Mouse (Mus musculus) heart, embryonic 10.5 days (tissue): ENCODE measurements at regions not wholly inside any gene's neighbourhood (a gene's known extent, or its start where the extent isn't known, plus 50 kb on each side); places are given as distances from the start of the nearest gene placed in this dataset.

Source experiments
- DNase-seq: peaks from one replicate; pipeline ENCODE4 v3.0.0-alpha.2; 2017; ENCODE audit warnings: low spot score
- H3K27ac ChIP-seq: fragments of 300-500 bp; sonication (generic); 2 replicates; pipeline ENCODE4 v1.5.1; 2016; ENCODE audit warnings: mild to moderate bottlenecking
- H3K27me3 ChIP-seq: fragments of 300-500 bp; sonication (generic); 2 replicates; pipeline ENCODE4 v1.6.1; 2016; ENCODE audit warnings: mild to moderate bottlenecking; ENCODE audit not compliant: poor library complexity, insufficient read depth, severe bottlenecking
- H3K36me3 ChIP-seq: fragments of 300-500 bp; sonication (generic); 2 replicates; pipeline ENCODE4 v1.6.1; 2016; ENCODE audit warnings: mild to moderate bottlenecking, moderate library complexity
- H3K4me1 ChIP-seq: fragments of 300-500 bp; sonication (generic); 2 replicates; pipeline ENCODE4 v1.6.1; 2016; ENCODE audit warnings: mild to moderate bottlenecking
- H3K4me3 ChIP-seq: fragments of 300-500 bp; sonication (generic); 2 replicates; pipeline ENCODE4 v1.5.1; 2016; ENCODE audit warnings: mild to moderate bottlenecking, moderate library complexity
- H3K9me3 ChIP-seq: fragments of 300-500 bp; sonication (generic); 2 replicates; pipeline ENCODE4 v1.6.1; 2016; ENCODE audit warnings: mild to moderate bottlenecking, moderate library complexity
- WGBS: fragments of 180-500 bp; shearing (Covaris S2); methylation state at CpG from one replicate; pipeline ENCODE4 v1.1.7; 2016; 5-methylcytosine and 5-hydroxymethylcytosine counted together

- Histone ChIP-seq H3K27me3 (no peaks in the 10 kb centered on the region), H3K4me1 (no peaks in the 10 kb centered on the region), H3K27ac (no peak overlapping the region), H3K4me3 (no peak overlapping the region), H3K9me3 (no peaks in the 10 kb centered on the region), H3K36me3 (no peaks in the 10 kb centered on the region)
- no peak for DNase-seq
- WGBS: 83% methylated on average over 7 of the region's 7 CpGs
These were observed 163.8 kb downstream of the 1810013L24Rik start for GRCm38 (mm10) chr16:8993521-8994250.

- H3K36me3 ChIP-seq: no peaks in the 10 kb centered on the region
- no peaks in the 10 kb centered on the region for H3K4me1 ChIP-seq
- H3K27ac ChIP-seq: no peak overlapping the region
- H3K4me3 ChIP-seq: no peak overlapping the region
- 81% methylated on average over 1 of the region's 1 CpGs for WGBS
- H3K27me3 ChIP-seq: no peaks in the 10 kb centered on the region
- DNase-seq: no peak
- H3K9me3 ChIP-seq: no peaks in the 10 kb centered on the region
These were observed 164.6 kb downstream of the 1810013L24Rik start for GRCm38 (mm10) chr16:8994521-8994920.

- WGBS: 71% methylated on average over 5 of the region's 5 CpGs
- no peak for DNase-seq
- Histone ChIP-seq H3K4me1 (no peaks in the 10 kb centered on the region), H3K4me3 (no peak overlapping the region), H3K27me3 (no peaks in the 10 kb centered on the region), H3K9me3 (no peaks in the 10 kb centered on the region), H3K36me3 (no peaks in the 10 kb centered on the region), H3K27ac (no peak overlapping the region)
These were observed 167.3 kb downstream of the 1810013L24Rik start for GRCm38 (mm10) chr16:8997250-8997649.

GRCm38 (mm10) chr16:9004012-9004411 lies 174.1 kb downstream of the 1810013L24Rik start:
- no peaks in the 10 kb centered on the region for H3K27me3 ChIP-seq
- no peak overlapping the region for H3K4me3 ChIP-seq
- no peaks in the 10 kb centered on the region for H3K9me3 ChIP-seq
- H3K4me1 ChIP-seq: no peaks in the 10 kb centered on the region
- DNase-seq: no peak
- H3K36me3 ChIP-seq: no peaks in the 10 kb centered on the region
- H3K27ac ChIP-seq: no peak overlapping the region
- WGBS: 44% methylated on average over 6 of the region's 6 CpGs

- H3K27ac ChIP-seq: no peak overlapping the region
- 0 out of 2 replicates have a peak, but pooled peaks cover 4% of the 10 kb centered on the region for H3K27me3 ChIP-seq
- no peak for DNase-seq
- no peak overlapping the region for H3K4me3 ChIP-seq
- H3K36me3 ChIP-seq: no peaks in the 10 kb centered on the region
- WGBS: 25% methylated on average over 5 of the region's 5 CpGs
- H3K4me1 ChIP-seq: 0 out of 2 replicates have a peak, but pooled peaks cover 4% of the 10 kb centered on the region
- H3K9me3 ChIP-seq: no peaks in the 10 kb centered on the region
These were observed 176.0 kb downstream of the 1810013L24Rik start for GRCm38 (mm10) chr16:9005933-9006332.

GRCm38 (mm10) chr16:9009361-9010083 lies 179.6 kb downstream of the 1810013L24Rik start:
- H3K36me3 ChIP-seq: no peaks in the 10 kb centered on the region
- 22% methylated on average over 19 of the region's 19 CpGs for WGBS

GRCm38 (mm10) chr16:9011077-9011476 lies 181.2 kb downstream of the 1810013L24Rik start:
- Histone ChIP-seq H3K27me3 (0 out of 2 replicates have a peak, but pooled peaks cover 11% of the 10 kb centered on the region), H3K36me3 (no peaks in the 10 kb centered on the region), H3K9me3 (no peaks in the 10 kb centered on the region), H3K4me3 (no peak overlapping the region), H3K4me1 (peaks cover 6% of the 10 kb centered on the region; the same call in 1 of the 2 replicates), H3K27ac (no peak overlapping the region)
- WGBS: 67% methylated on average over 1 of the region's 1 CpGs
- DNase-seq: no peak

More at GRCm38 (mm10) chr16:9009361-9010083, 179.6 kb downstream of the 1810013L24Rik start:
- 0 out of 2 replicates have a peak, but pooled peaks cover 4% of the 10 kb centered on the region for H3K4me1 ChIP-seq
- DNase-seq: peak; percentile 83
- no peaks in the 10 kb centered on the region for H3K9me3 ChIP-seq
- no peak overlapping the region for H3K4me3 ChIP-seq
- 0 out of 2 replicates have a peak, but pooled peaks cover 11% of the 10 kb centered on the region for H3K27me3 ChIP-seq
- H3K27ac ChIP-seq: no peak overlapping the region

GRCm38 (mm10) chr16:9011691-9012090 lies 181.8 kb downstream of the 1810013L24Rik start:
- 70% methylated on average over 4 of the region's 4 CpGs for WGBS
- Histone ChIP-seq H3K4me3 (no peak overlapping the region), H3K9me3 (no peaks in the 10 kb centered on the region), H3K27me3 (0 out of 2 replicates have a peak, but pooled peaks cover 11% of the 10 kb centered on the region), H3K27ac (no peak overlapping the region), H3K4me1 (peaks cover 9% of the 10 kb centered on the region; the same call in 1 of the 2 replicates), H3K36me3 (no peaks in the 10 kb centered on the region)
- DNase-seq: no peak

GRCm38 (mm10) chr16:9016040-9016761 lies 186.3 kb downstream of the 1810013L24Rik start:
- Histone ChIP-seq H3K9me3 (no peaks in the 10 kb centered on the region), H3K27ac (peak overlapping the region; percentile 25; the same call in 1 of the 2 replicates), H3K36me3 (no peaks in the 10 kb centered on the region), H3K4me3 (peak overlapping the region; percentile 24; the same call in 1 of the 2 replicates), H3K27me3 (0 out of 2 replicates have a peak, but pooled peaks cover 4% of the 10 kb centered on the region), H3K4me1 (peaks cover 10% of the 10 kb centered on the region; the same call in 1 of the 2 replicates)
- DNase-seq: no peak
- WGBS: 61% methylated on average over 13 of the region's 13 CpGs

GRCm38 (mm10) chr16:9016762-9017086 lies 186.8 kb downstream of the 1810013L24Rik start:
- no peak for DNase-seq
- no peaks in the 10 kb centered on the region for H3K36me3 ChIP-seq
- H3K27me3 ChIP-seq: 0 out of 2 replicates have a peak, but pooled peaks cover 2% of the 10 kb centered on the region
- H3K9me3 ChIP-seq: no peaks in the 10 kb centered on the region
- no peak overlapping the region; the same call in 1 of the 2 replicates for H3K4me3 ChIP-seq
- H3K4me1 ChIP-seq: peaks cover 10% of the 10 kb centered on the region; the same call in 1 of the 2 replicates
- WGBS: 57% methylated on average over 7 of the region's 7 CpGs
- H3K27ac ChIP-seq: no peak overlapping the region; the same call in 1 of the 2 replicates

GRCm38 (mm10) chr16:9030717-9031116 lies 200.8 kb downstream of the 1810013L24Rik start:
- Histone ChIP-seq H3K36me3 (no peaks in the 10 kb centered on the region), H3K27ac (no peak overlapping the region), H3K9me3 (no peaks in the 10 kb centered on the region), H3K27me3 (no peaks in the 10 kb centered on the region), H3K4me1 (no peaks in the 10 kb centered on the region), H3K4me3 (no peak overlapping the region)
- DNase-seq: no peak
- WGBS: 81% methylated on average over 4 of the region's 4 CpGs

GRCm38 (mm10) chr16:9043271-9043670 lies 213.4 kb downstream of the 1810013L24Rik start:
- no peaks in the 10 kb centered on the region for H3K36me3 ChIP-seq
- H3K4me1 ChIP-seq: no peaks in the 10 kb centered on the region
- DNase-seq: no peak
- no peaks in the 10 kb centered on the region for H3K27me3 ChIP-seq
- H3K4me3 ChIP-seq: no peak overlapping the region
- no peaks in the 10 kb centered on the region for H3K9me3 ChIP-seq
- WGBS: 75% methylated on average over 6 of the region's 6 CpGs
- H3K27ac ChIP-seq: no peak overlapping the region
